Mouse (Mus musculus) adipocyte (in vitro differentiated cells): ENCODE data around the gene Lbx2.

Experiments
- DNase-seq: peaks from one replicate; pipeline ENCODE4 v3.0.0-alpha.2; 2016; ENCODE audit warnings: low spot score

Lbx2 gene

GRCm38 (mm10) chr6:83086121-83087035, at the start of gene Lbx2:
Lbx2 (plus strand) TSS chr6:83086367.
- no peak for DNase-seq

GRCm38 (mm10) chr6:83037188-83037587, 49.0 kb upstream of the Lbx2 start:
- DNase-seq = no peak

- no peak for DNase-seq
These were observed 47.6 kb upstream of the Lbx2 start for GRCm38 (mm10) chr6:83038496-83039012.

GRCm38 (mm10) chr6:83040601-83041000, 45.6 kb upstream of the Lbx2 start:
- no peak for DNase-seq

- no peak for DNase-seq
These were observed 42.6 kb upstream of the Lbx2 start for GRCm38 (mm10) chr6:83043561-83043960.

GRCm38 (mm10) chr6:83043993-83044392, 42.2 kb upstream of the Lbx2 start:
- DNase-seq = no peak

GRCm38 (mm10) chr6:83044742-83045141, 41.4 kb upstream of the Lbx2 start:
- peak; percentile 47 for DNase-seq

- DNase-seq = no peak
These were observed 36.8 kb upstream of the Lbx2 start for GRCm38 (mm10) chr6:83049367-83049766.

GRCm38 (mm10) chr6:83053136-83053960, 32.8 kb upstream of the Lbx2 start:
- DNase-seq = peak; percentile 42

- peak; percentile 100 for DNase-seq
These were observed 31.9 kb upstream of the Lbx2 start, which contains the start of gene Aup1 for GRCm38 (mm10) chr6:83054074-83054851. Aup1 (plus strand) TSS chr6:83054521.

- peak; percentile 46 for DNase-seq
These were observed 31.2 kb upstream of the Lbx2 start, which contains the start of gene Htra2 for GRCm38 (mm10) chr6:83054871-83055431. Htra2 (minus strand) TSS chr6:83055273.

- DNase-seq = no peak
These were observed 28.4 kb upstream of the Lbx2 start, which contains the start of gene Dqx1 for GRCm38 (mm10) chr6:83057790-83058189. Dqx1 (plus strand) TSS chr6:83057844.

- no peak for DNase-seq
These were observed 27.4 kb upstream of the Lbx2 start for GRCm38 (mm10) chr6:83058725-83059124.

- no peak for DNase-seq
These were observed 20.2 kb upstream of the Lbx2 start for GRCm38 (mm10) chr6:83065995-83066394.

- no peak for DNase-seq
These were observed 19.7 kb upstream of the Lbx2 start for GRCm38 (mm10) chr6:83066441-83066840.

- no peak for DNase-seq
These were observed 17.9 kb upstream of the Lbx2 start for GRCm38 (mm10) chr6:83068221-83068620.

- DNase-seq = no peak
These were observed 17.3 kb upstream of the Lbx2 start for GRCm38 (mm10) chr6:83068706-83069487.

- no peak for DNase-seq
These were observed 16.5 kb upstream of the Lbx2 start for GRCm38 (mm10) chr6:83069488-83070246.

- no peak for DNase-seq
These were observed 16.1 kb upstream of the Lbx2 start, which contains the start of gene Tlx2 for GRCm38 (mm10) chr6:83070247-83070310. Tlx2 (minus strand) TSS chr6:83070293.
